Mouse (Mus musculus): ENCODE measurements at regions not wholly inside any gene's neighbourhood (a gene's known extent, or its start where the extent isn't known, plus 50 kb on each side); places are given as distances from the start of the nearest gene placed in this dataset.

GRCm38 (mm10) chr10:122194139-122194538 lies 97.0 kb upstream of the Rxylt1 start:
- DNase-seq (ENCODE audit: low read depth), result peak; percentile 47

- DNase-seq (ENCODE audit: low read depth), result no peak
Measured at GRCm38 (mm10) chr10:122193343-122193742, 96.2 kb upstream of the Rxylt1 start.

DNA sequence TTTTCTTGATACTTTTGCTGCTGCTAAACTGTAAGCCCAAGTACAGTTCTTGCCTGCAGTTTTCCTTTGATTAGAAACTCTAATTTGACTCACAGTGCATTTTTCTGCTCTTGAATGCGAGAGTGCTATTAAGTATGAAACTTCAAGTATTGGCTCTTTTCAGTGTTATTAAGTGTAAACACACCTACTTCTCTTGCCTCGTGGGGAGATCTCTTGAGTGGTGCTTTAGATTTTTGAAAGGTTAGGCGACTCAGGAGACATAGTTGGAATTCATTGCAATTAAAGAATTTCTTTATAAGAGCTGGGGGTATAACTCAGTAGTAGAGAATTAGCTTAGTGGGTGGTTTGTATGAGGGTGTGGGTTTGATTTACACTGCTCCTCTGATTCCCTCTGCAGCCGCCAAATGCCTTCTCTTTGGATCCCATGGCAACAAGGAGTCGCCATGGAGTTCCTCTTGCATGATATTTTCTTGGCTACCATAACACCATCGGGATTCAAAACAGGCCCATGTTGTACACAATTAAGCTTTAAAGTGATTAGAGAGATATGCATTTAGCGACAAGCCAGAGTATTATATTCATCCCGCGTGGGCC lies 88.1 kb upstream of the Rxylt1 start:
- DNase-seq (ENCODE audit: low read depth), result no peak

DNA sequence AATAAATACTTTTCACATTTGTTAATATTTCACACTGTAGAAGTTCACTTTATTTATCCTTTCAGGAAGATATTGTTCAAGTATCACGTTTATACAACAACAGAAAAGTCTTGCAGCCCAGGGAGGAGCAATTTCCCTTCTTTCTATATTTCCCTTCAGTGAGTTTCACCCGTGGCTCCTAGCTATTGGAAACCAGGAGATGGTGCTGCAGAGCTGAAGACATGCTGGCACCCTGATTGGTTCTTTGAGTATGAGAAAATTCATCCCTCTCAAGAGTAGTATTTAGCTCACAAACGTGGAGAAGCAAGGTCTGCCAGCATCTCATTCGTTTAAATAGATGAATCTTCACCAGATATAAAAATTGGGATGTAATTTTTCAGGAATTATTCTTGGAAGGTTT lies 85.9 kb upstream of the Rxylt1 start:
- DNase-seq (ENCODE audit: low read depth), result no peak

- DNase-seq (ENCODE audit: low read depth), result no peak
Measured at GRCm38 (mm10) chr10:122149038-122149437, 51.9 kb upstream of the Rxylt1 start.

DNA sequence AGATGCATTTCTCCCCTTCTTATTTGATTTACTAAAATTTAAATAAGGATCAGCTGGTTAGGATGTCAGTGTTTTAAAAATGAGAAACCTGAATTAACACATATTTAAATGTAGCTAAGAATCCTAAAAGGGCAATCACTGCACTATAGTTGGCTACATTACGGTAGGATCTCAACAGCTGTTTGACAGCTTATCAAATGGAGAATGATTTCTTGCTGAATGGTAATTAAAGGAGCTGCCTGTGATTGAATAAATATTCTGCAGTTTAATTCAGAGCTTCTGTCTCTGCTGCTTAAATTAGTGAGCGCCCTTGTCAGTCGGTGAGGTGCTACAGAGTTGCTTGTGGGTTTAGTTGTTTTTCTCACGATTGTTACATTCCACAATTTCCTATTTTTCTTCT lies 51.4 kb upstream of the Rxylt1 start:
- DNase-seq (ENCODE audit: low read depth), result no peak

Measured in induced T-regulatory cell, adult 2 months (primary cell).